9 mouse cellular contexts compared by ENCODE assay signal in the genomic region with DNA sequence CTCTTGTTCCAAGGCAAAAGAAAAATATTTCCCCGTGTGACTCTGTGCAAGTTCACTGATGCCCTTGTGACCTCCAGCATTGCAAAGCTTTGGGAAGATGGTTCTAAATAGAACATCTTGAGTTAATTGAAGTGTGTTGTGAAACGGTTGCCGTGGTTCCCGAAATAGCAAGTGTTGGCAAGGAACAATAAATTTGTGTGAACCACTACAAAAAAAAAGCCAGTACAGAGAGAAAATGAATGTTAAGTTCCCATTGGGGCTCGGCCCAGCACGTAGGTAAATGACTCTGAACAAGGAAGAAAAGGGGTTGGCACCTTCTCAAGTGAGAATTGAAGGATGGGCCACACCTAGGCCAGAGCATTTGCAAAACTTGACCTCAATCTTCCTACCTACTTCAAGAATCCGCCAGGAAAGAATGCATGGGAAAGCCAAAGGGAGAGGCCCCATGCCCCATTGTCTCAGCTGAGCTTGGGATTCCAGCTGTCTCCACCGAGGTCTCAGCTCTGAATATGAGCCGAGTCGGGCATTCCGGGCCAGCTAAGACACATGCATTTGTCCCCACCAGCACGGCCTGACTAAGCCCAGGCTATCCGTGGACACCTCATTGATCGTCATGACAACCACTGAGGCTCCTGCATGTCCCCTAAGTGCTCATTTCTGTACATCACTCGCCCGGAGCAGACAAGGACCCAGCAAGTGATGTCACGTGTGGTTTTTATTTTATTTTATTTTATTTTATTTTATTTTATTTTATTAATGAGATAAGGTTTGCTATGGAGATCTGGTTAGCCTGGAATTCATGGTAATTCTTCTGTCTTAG. TPM values are rescaled to one million over a fixed set of nuclear protein-coding genes. Genes with fewer than 3 reads are reported as not detected.
A peak's percentile ranks its signal among the peaks of the same experiment; 100 is the strongest.
DNase-seq lines count a peak whose midpoint lies in the region; ATAC-seq and TF ChIP-seq lines count a peak whose summit lies in the region.
"Had no signal": no experiment of that assay in that cellular context is flagged by ENCODE, and none has a peak within 500 bp of the region (broad histone marks: within the 10 kb centered on the region; RNA-seq: fewer than 3 reads in every experiment).

No protein-coding gene starts in this region.

- no peak overlapping the region for H3K27ac ChIP-seq in hindbrain, postnatal 0 days
- H3K27ac ChIP-seq in hindbrain, embryonic 16.5 days (ENCODE audit: low read depth, low read length) = no peak overlapping the region
- peak overlapping the region; percentile 63 for H3K27ac ChIP-seq in heart, embryonic 13.5 days (replicated peaks)
- H3K27ac ChIP-seq in forebrain, embryonic 15.5 days (replicated peaks) = no peak overlapping the region
- H3K27ac ChIP-seq in forebrain, embryonic 11.5 days (ENCODE audit: low read depth, low read length) = no peak overlapping the region
- H3K27ac ChIP-seq: neural tube, embryonic 12.5 days had no signal

- no peak overlapping the region for H3K4me3 ChIP-seq in hindbrain, postnatal 0 days (ENCODE audit: low read length)
- H3K4me3 ChIP-seq in hindbrain, embryonic 16.5 days (ENCODE audit: low read length) = no peak overlapping the region
- H3K4me3 ChIP-seq in heart, embryonic 13.5 days = no peak overlapping the region
- no peak overlapping the region for H3K4me3 ChIP-seq in forebrain, embryonic 15.5 days
- H3K4me3 ChIP-seq in forebrain, embryonic 11.5 days (ENCODE audit: low read depth, low read length) = no peak overlapping the region
- H3K4me3 ChIP-seq: neural tube, embryonic 12.5 days had no signal

- no peaks in the 10 kb centered on the region for H3K36me3 ChIP-seq in hindbrain, postnatal 0 days (ENCODE audit: insufficient read depth, low read length)
- no peaks in the 10 kb centered on the region for H3K36me3 ChIP-seq in hindbrain, embryonic 16.5 days (ENCODE audit: control insufficient read depth, insufficient read depth, low read length)
- H3K36me3 ChIP-seq in heart, embryonic 13.5 days = no peaks in the 10 kb centered on the region
- no peaks in the 10 kb centered on the region for H3K36me3 ChIP-seq in forebrain, embryonic 15.5 days
- no peaks in the 10 kb centered on the region for H3K36me3 ChIP-seq in forebrain, embryonic 11.5 days (ENCODE audit: control insufficient read depth, insufficient read depth, low read length)
- H3K36me3 ChIP-seq: neural tube, embryonic 12.5 days had no signal

- no peaks in the 10 kb centered on the region for H3K27me3 ChIP-seq in hindbrain, postnatal 0 days (ENCODE audit: insufficient read depth, low read length)
- no peaks in the 10 kb centered on the region for H3K27me3 ChIP-seq in hindbrain, embryonic 16.5 days (replicated peaks; ENCODE audit: control insufficient read depth, insufficient read depth, low read length)
- H3K27me3 ChIP-seq in heart, embryonic 13.5 days (replicated peaks) = no peaks in the 10 kb centered on the region
- no peaks in the 10 kb centered on the region for H3K27me3 ChIP-seq in forebrain, embryonic 15.5 days
- no peaks in the 10 kb centered on the region for H3K27me3 ChIP-seq in forebrain, embryonic 11.5 days (ENCODE audit: control insufficient read depth, insufficient read depth, low read length)
- H3K27me3 ChIP-seq: neural tube, embryonic 12.5 days had no signal

- TF ChIP-seq CTCF in hindbrain, postnatal 0 days (IDR thresholded peaks at IDR 0.05; ENCODE audit: low read depth) = no peak

- H3K9me3 ChIP-seq in hindbrain, postnatal 0 days (ENCODE audit: low read length) = no peaks in the 10 kb centered on the region
- H3K9me3 ChIP-seq in hindbrain, embryonic 16.5 days (ENCODE audit: control insufficient read depth, low read length) = no peaks in the 10 kb centered on the region
- H3K9me3 ChIP-seq in heart, embryonic 13.5 days = no peaks in the 10 kb centered on the region
- no peaks in the 10 kb centered on the region for H3K9me3 ChIP-seq in forebrain, embryonic 15.5 days
- H3K9me3 ChIP-seq in forebrain, embryonic 11.5 days (ENCODE audit: control insufficient read depth, low read length) = no peaks in the 10 kb centered on the region
- H3K9me3 ChIP-seq: neural tube, embryonic 12.5 days had no signal

- H3K4me2 ChIP-seq in hindbrain, postnatal 0 days (ENCODE audit: low read depth, low read length) = no peak overlapping the region
- no peak overlapping the region for H3K4me2 ChIP-seq in hindbrain, embryonic 16.5 days (ENCODE audit: low read length)
- H3K4me2 ChIP-seq in heart, embryonic 13.5 days = no peak overlapping the region
- H3K4me2 ChIP-seq in forebrain, embryonic 15.5 days (replicated peaks) = no peak overlapping the region
- H3K4me2 ChIP-seq in forebrain, embryonic 11.5 days (ENCODE audit: low read depth, low read length, severe bottlenecking) = no peak overlapping the region
- H3K4me2 ChIP-seq: neural tube, embryonic 12.5 days had no signal

- H3K9ac ChIP-seq in hindbrain, postnatal 0 days (replicated peaks; ENCODE audit: low read length) = no peak overlapping the region
- H3K9ac ChIP-seq in hindbrain, embryonic 16.5 days (ENCODE audit: low read depth, low read length) = no peak overlapping the region
- H3K9ac ChIP-seq in heart, embryonic 13.5 days = no peak overlapping the region
- no peak overlapping the region for H3K9ac ChIP-seq in forebrain, embryonic 15.5 days (replicated peaks)
- H3K9ac ChIP-seq in forebrain, embryonic 11.5 days (ENCODE audit: low read length) = no peak overlapping the region
- H3K9ac ChIP-seq: neural tube, embryonic 12.5 days had no signal

- peak; percentile 10 for DNase-seq in hindbrain, postnatal 0 days (ENCODE audit: low spot score)
- DNase-seq in R1 (ENCODE audit: low read depth, low spot score) = peak; percentile 98
- no peak for DNase-seq in forebrain, embryonic 11.5 days (ENCODE audit: low spot score)
- DNase-seq in layer of hippocampus, postnatal 14 days (ENCODE audit: low spot score in 2 of 2) = no peak

- ATAC-seq in hindbrain, postnatal 0 days = no peak
- ATAC-seq in hindbrain, embryonic 16.5 days = no peak
- no peak for ATAC-seq in heart, embryonic 13.5 days (ENCODE audit: extremely low read depth, insufficient number of reproducible peaks, low FRiP score, low TSS enrichment)
- peak; percentile 23; the same call in 1 of the 2 replicates for ATAC-seq in megakaryocyte, adult 5-6 weeks (ENCODE audit: poor library complexity, severe bottlenecking)
- ATAC-seq in forebrain, embryonic 15.5 days (replicated peaks) = no peak; the same call in 1 of the 2 replicates
- no peak for ATAC-seq in forebrain, embryonic 11.5 days (replicated peaks; ENCODE audit: low FRiP score)

- H3K4me1 ChIP-seq in hindbrain, postnatal 0 days (ENCODE audit: insufficient read depth, low read length) = no peaks in the 10 kb centered on the region; the same call in 1 of the 2 replicates
- H3K4me1 ChIP-seq in hindbrain, embryonic 16.5 days (ENCODE audit: control insufficient read depth, insufficient read depth, low read depth, low read length) = no peaks in the 10 kb centered on the region
- peaks cover 48% of the 10 kb centered on the region for H3K4me1 ChIP-seq in heart, embryonic 13.5 days
- H3K4me1 ChIP-seq in forebrain, embryonic 15.5 days = no peaks in the 10 kb centered on the region
- no peaks in the 10 kb centered on the region for H3K4me1 ChIP-seq in forebrain, embryonic 11.5 days (replicated peaks; ENCODE audit: control insufficient read depth, insufficient read depth, low read length)

- WGBS in hindbrain, postnatal 0 days = 36% methylated on average over 17 of the region's 17 CpGs
- 41% methylated on average over 17 of the region's 17 CpGs for WGBS in hindbrain, embryonic 16.5 days
- 58% methylated on average over 17 of the region's 17 CpGs for WGBS in heart, embryonic 13.5 days
- 66% methylated on average over 17 of the region's 17 CpGs for WGBS in forebrain, embryonic 15.5 days
- WGBS in forebrain, embryonic 11.5 days = 79% methylated on average over 17 of the region's 17 CpGs

RNA-seq across cellular contexts. Expression of a gene that starts 21.5 kb away (rescaled TPM):
- total RNA-seq in hindbrain, postnatal 0 days (2014; rRNA removed) = 204 and 218 TPM in 2 replicates
- polyA plus RNA-seq in hindbrain, postnatal 0 days (2015; fragmentation: Nextera tagmentation; extraction: Ambion mirVana) = 86.1 and 90.5 TPM in 2 replicates
- 110 and 124 TPM in 2 replicates for polyA plus RNA-seq in hindbrain, embryonic 16.5 days (2015; fragmentation: Nextera tagmentation; extraction: Ambion mirVana)
- polyA plus RNA-seq in heart, embryonic 13.5 days (2015; fragmentation: Nextera tagmentation; extraction: Ambion mirVana) = 85.0 and 85.7 TPM in 2 replicates
- 140 and 149 TPM in 2 replicates for total RNA-seq in megakaryocyte, adult 5-6 weeks (2015)
- total RNA-seq in megakaryocyte, adult 5-6 weeks (2017) = 84.8 and 108 TPM in 2 replicates
- 155 and 161 TPM in 2 replicates for polyA plus RNA-seq in forebrain, embryonic 15.5 days (2015; fragmentation: Nextera tagmentation; extraction: Ambion mirVana)
- 153 and 175 TPM in 2 replicates for polyA plus RNA-seq in forebrain, embryonic 11.5 days (2014; fragmentation: Nextera tagmentation; extraction: Ambion mirVana)
- total RNA-seq in layer of hippocampus, postnatal 14 days (2021) = 100 to 1,000 TPM; 102 TPM

Comparison
In these comparisons a context has a peak if more than half of its experiments do, and no peak if none do; other contexts are left out.
1. DNase-seq: peak in hindbrain, postnatal 0 days (single experiment) and R1 (single experiment); none in forebrain, embryonic 11.5 days (single experiment) and layer of hippocampus, postnatal 14 days (0 of 2).